Mouse (Mus musculus) liver, adult 2 months (tissue): ENCODE data around the gene Acox2.

Experiments used
- CTCF ChIP-seq: fragments of 200-500 bp; IDR thresholded peaks from 2 replicates; pipeline ENCODE4 v1.5.1; 2011; ENCODE audit warnings: low read depth, low read length, control low read depth
- POLR2A ChIP-seq: fragments of 200-500 bp; IDR thresholded peaks from 2 replicates; pipeline ENCODE4 v1.6.1; 2011; ENCODE audit warnings: low read length, control low read depth; ENCODE audit not compliant: insufficient read depth; ENCODE audit errors: extremely low read depth

DNA sequence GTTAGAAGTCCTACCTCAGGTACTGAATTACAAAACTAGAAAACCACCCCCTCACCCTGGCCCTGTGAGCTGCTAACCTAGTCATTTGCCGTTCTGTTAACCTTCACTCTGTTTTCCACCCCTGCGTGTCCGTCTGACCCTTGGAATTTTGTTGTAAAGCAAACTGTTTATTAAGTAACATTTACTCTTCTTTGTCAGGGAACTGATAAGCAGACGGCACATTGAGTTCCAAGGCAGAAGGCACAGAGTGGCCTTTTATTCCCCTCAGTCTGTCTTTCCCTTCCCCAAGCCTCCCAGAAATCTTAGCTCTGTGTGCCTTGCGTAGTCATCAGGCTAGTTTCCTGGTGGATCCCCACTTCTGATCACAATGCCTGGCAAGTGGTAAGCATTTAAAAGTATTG is 14.9 kb downstream of the Acox2 start:
- TF ChIP-seq CTCF (no peak), POLR2A (no peak)
